Mouse (Mus musculus): Measurements from ENCODE around the gene Rara. TPM values are rescaled to one million over a fixed set of nuclear protein-coding genes. Genes with fewer than 3 reads are reported as not detected.

The Rara gene
- total RNA-seq, 2 experiments from 2014 or later: 20.0 to 24.5 TPM

DNA sequence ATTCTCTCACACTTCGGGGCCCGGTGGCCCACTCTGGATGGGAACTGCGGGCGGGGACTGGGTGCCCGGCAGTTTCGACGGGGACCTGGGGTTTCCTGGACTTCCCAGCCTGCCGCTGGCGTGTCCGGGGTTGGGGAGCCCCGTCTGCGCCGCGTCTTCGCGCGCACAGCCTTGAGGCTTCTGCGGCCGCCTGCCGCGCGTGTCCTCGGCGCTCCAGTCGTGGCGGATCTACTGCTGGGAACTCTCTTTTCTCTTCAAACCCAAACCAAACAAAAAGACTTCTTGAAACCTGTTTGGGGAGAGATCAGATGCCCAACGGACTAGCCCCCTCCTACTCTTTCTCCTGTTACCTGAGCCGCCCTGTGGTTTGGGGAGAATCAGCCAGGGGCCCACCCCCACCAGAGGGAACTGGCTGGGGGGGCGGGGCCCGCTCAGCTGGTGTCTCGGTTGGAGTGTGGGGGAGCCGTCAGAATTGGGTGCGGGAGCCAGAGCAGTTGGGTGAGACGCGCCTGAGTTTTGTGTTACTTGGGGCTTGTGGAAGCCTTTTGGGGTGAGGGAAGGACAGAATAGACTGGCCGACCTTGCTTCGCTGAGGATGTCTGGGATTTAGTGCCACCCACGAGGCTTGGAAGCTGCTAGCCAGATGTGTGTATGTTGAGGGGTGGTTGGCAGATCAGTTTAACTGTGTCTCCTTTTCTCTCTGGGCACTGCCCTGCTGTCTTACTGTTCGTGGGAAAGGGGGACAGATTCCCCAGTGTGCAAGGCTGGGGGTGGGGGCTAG lies 10.5 kb downstream of the Rara start:
- peak; percentile 58 to 85 for DNase-seq

DNA sequence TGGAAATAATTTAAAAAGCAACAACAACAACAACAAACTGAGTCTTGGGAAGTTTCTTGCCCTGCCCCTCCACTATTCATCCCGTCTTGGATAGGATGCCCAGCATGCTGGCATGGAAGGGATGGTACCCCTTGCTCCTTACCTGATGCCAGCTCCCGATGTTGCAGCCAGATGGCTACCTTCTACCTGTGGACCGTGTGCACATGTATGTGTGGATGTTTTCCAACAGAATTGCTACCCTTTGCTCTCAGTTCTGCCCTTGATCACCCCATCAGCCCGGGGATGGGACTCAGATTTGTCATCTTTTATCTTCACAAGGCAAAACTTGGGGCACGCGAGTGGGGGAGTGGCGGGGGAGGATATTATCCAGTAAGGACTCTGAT lies 11.1 kb downstream of the Rara start:
- no peak for DNase-seq

DNA sequence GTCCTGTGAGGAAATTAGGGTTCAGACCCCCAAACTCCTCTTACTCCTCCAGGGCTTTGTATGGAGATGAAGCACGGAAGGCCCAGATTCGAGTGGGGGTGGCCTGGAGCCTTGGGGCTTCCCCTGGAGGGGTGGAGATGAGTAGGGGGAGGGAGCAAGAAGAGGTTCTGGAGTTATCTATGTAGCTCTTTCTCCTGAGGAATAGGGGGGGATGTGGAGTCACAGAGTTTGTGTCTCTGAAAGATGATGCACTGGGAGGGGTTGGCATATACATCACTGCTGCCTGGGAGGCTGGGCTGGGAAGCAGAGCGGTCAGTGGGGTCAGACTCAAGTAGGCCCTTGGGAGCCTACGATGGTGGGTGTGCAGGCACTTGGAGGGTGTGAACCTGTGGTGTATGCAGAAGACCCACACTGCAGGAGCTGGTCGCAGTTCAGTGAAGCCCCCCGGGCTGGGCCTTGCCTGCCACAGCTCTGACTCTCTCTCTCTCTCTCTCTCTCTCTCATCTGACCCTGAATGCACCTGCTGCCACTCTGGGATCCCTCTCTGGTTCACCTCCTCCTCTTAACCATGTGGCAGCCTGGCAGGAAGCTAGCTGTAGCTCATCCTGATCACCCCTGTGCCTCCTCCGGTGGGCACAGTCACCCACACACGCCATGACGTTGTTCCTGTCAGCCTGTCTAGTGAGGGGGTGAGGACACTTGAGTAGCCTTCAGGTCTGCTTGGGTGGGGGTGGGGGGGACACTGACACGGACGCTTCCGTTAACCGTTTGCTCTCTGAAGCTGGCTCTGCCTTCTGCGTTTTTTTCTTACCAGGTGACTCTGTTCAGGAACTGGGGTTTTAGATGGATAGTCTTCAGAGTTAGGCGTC lies 11.7 kb downstream of the Rara start:
- DNase-seq: no peak

DNA sequence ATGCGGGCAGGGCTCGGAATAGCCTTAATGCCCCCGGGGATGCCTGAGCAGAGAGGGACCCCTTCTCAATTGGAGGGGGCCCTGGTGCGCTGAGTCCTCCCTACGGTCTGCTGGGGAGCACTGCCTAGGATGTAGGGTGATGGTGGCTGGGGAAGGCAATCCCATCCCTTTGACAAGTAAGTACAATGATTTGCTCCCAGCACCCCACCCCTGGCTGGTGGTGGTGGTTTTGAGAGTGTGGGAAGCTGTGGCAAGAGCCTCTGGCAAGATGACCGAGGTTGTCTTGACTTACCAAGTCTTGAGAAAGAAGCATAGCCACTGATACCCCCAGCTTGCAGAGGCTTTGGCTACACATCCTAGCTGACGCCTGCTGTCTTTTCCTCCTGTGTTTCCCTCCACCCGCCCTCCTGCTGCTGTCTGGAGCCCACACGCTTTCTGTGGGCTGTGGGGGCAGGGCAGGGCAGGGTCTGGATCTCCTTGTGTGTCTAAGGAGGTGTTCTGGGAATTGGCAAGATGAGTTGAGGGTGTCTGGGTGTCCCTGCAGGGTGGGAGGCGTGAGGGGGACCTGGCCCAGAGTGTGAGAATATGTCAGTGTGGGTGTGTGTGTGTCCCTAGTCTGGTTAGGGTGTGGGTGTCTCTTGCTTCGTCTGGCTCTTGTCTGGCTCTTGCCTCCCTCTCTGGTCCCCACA lies 12.5 kb downstream of the Rara start:
- no peak for DNase-seq

DNA sequence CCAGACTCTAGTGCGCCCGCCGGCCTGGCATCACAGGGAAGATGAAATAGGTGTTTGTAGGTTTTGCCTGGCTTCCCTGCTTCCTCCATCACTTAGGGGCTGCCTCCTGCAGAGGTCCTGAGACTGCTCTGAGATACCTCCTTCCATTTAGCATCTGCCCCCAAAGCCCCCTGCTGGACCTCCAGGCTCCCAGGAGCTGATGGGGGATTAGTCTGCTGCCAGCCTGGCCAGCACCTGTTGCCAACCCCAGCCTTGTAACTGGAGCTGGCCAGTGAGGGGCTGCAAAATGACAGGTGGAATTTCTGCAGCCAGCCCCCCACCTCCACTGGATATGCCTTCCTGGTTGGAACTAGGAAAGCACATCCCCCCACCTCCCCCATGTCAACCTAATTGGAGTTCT lies 13.2 kb downstream of the Rara start:
- no peak for DNase-seq

DNA sequence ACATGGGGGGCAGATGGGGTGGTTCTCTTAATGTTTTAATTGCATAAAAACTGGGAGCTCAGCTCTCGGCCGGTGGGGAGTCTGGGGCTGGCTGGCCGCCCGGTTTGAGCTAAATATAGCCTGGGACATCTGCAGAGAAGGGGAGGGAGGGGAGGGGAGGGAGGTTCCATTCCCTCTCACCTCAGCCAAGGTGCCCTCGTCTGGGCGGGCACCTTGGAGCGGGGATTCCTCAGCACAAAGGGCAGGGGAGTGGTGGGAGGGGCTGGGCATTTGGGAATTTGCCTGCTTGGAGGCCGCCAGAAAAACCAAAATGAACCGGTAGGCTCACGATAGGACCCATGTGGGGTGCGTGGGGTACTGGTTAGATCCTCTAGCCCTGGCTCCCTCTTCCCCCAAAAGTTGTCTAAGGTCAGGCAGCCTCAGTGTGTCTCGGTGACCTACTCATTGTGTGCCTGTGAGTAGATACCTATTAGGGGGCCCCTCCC lies 13.8 kb downstream of the Rara start:
- peak; percentile 70 to 82 for DNase-seq

DNA sequence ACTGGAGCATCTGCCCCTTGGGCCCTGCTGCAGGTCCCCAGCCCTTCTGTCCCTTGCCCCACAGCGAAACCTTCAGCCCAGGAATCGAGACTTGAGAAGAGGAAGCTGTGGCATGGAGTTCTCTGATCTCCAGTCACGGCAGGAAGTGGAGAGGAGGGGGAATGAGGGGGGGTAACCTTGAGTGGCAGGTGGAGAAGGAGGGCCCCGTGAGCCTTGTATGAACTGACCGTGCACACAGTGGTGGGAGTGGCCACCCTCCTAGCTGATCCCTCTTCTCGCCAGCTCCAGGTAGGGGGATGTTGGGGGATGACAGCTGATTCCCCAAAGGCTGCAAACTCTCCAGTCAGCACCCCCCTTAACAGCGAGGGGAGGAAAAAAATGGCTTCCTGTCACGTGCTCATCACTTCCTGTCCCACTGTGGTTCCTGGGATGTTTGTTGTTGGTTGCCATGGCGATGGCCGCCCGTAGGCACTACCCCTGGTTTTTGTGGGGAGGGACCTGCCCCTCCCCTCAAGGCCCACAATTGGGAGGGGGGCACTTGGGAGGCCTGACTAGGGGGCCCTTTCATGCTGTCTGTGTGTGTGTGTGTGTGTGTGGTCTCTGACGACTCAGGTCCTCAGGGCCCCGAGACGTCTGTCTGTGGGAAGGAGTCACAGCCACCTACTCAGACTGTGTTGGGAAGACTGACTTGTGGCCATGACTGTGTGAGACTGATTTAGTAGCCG lies 14.4 kb downstream of the Rara start:
- DNase-seq: peak; percentile 80 to 88

DNA sequence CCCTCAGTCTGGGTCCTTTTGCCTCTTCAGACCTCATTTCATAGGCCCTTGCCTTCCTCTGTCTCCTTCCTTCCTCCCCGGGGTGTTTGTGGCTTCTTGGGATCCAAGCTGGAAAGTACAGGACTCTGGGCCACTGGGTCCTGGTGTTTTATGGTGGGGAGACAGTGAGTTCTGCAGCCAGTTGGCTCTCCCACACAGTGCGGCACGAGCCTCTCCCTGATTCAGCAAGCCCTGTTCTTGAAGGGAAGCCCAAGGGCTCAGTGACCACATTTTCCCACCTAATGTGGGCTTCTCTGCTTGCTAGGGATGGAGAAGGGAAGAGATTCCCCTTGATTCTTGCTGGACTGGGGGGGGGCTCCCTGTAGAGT lies 14.9 kb downstream of the Rara start:
- no peak for DNase-seq

DNA sequence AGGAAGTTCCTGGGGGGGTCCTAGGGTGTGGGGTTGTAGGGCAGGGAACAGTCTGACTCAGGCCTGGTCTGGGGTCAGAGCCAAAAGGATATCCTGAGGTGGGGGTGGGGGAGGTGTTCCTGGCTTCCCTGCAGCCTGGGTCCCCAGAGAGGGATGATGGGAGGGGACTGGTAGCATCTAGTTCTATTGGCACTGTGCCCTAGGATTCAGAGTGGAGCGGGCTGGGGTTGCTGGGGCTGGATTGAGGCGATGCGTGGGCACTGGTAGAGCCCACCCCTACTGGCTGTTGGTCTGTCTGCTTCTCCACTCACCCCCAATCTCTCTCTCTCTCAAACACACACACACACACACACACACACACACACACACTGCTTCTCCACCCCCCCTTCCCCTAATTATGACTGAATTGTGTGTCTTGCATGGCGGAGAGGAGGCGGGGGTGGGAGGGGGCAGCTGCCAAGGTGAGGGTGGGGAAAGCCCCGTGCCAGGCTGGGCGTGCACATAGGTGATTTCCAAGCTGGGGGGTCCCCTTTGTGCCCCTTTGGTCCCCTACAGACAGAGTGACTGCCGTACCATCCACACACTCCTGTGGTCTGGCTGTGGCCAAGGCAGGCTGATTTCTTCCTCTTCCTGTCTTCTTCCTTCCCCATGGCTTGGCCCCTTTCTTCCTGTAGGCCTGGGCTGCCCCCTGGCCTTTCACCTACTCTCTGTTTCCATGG lies 15.5 kb downstream of the Rara start:
- peak; percentile 47 to 72 for DNase-seq

DNA sequence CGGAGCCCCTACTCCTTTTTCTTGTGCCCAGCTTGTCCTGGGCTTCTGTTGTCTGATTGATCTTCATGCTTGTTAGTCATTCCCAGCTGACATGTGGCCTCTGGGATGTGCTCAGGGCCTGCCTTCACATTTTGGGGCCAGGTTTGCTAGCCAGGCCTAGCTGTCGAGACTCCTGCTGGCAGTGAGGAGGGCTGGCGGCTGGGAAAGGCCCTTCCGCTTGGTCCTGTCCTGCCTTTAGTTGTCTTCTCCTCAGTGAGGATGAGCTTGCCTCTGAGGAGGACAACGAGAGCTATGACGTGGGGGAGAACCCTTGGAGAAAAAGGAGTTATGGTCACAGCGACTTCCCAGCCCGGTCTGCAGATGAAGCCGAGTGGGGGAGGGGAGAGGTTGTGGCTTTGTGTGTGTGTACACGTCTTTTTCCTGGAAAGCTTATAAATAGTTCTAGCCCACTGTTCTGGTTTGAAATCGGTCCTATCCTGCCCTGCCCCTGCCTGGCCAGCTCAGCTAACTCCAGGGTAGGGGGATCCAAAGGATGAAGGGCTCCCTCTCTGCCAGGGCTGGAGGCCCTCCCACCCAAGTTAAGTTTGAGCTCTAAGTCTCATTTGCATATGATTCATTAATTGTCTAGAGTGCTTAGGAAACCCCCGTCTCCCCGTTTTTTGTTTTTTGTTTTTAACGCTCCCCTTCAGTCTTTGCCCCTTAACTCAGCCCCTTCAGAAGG lies 16.3 kb downstream of the Rara start:
- DNase-seq: no peak

DNA sequence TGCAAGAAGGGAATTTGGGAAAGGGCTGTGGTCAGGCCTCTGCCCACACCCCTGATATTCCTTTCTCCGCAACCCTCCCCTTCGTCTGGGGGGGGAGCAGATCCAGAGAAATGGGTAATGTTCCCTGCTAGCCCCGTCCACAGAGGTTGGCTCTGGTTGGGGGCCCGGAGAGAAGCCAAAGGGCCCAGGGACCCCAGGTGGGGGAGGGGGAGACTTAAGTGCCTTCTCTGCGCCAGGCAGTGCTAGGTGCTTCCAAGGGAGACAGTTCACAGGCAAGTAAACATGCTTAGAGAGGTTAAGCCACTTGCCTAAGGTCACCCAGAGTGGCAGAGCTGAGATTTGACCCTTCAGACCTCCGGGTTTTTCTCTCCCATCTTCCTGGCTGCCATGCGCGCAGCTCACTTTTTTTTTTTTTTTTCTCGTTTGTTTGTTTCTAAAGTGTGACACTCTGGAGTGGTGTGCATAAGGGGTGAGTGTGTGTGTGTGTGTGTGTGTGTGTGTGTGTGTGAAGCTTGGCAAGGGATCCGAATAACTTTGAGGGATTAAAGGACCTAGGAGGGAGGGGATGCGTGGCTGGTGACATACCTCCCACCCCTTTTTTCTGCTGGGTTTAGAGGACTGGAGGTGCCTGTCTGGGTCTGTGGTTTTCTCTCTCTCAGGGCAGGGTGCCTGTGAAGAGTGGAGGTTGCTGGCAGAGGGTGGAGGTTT lies 17.4 kb downstream of the Rara start:
- no peak for DNase-seq

DNA sequence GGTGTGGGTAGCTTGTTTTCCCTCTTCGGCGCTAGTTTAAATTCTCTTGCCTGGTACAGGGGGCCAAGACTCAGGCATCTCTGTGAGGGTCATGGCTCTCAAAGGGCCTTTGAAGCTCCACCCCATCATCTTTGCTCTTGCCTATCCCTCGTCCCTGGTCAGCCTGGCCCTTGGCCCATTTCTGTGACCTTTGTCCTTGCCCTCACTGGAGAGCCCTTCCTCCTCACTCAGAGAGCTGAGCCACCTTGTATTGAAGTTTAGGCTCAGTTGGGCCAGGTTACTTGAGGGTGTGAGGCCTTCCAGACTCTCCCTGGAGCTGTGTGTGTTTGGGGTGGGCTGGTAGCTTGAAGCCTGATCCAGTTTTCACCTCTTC lies 18.0 kb downstream of the Rara start:
- DNase-seq: peak; percentile 86 to 90

DNA sequence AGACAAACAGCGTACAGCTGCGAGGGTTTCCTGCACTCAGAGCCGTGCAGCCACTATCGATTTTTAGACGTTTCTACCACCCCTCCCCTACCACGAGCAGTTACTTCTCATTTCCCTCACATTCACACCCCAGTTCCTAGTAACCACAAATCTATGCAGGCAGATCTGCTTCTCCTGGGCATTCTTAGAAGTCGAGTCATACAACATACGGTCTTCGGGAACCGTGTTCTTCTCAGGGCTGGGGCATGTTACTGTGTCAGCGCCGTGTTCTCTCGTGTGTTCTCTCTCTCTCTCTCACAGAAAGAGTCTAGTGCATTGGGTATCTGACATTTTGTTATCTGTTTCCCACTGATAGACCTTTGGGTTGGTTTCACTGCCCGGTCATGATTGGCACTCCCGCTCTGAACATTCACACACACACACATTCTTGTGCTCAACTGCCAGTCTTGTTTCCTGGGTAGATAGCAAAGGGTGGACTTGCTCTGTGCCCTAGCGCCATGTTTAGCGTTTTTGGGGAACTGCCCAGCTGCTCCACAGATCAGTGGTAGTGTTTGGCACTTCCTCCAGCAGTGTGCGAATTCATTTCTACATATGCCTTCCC lies 20.5 kb downstream of the Rara start:
- no peak for DNase-seq

DNA sequence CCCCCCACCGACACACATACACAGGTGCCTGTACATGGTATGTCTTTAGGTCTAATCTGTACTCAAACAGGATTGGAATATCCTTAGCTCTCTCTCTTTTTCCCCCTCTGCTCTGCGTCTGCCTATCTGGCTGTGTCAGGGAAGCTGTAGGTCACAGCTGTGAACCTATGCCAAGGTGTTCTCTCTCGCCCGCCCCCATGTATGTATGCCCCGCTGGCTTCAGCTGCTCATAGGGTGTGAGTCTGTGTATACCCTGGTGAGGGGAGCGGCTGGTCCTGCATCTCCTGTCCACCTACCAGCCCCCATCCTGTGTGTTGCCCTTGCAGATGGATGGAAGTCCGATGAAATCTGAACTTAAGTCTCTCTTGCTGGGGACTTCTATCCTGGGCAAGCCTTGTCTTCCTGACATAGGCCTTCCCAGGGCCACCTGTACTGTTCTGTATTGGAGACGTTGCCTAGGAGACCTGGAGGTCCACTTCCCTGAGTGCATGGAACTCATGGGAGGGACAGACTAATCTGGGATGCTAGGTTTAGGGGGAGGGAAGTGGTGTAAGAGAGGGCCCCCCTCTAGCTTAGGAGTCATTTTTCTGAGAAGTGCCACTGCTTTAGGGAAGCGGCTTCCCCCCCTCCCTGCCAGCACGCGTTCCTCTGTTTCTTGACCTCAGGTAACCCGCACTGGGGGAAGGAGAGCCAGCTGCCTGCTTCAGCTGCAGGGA lies 21.8 kb downstream of the Rara start:
- DNase-seq: no peak

DNA sequence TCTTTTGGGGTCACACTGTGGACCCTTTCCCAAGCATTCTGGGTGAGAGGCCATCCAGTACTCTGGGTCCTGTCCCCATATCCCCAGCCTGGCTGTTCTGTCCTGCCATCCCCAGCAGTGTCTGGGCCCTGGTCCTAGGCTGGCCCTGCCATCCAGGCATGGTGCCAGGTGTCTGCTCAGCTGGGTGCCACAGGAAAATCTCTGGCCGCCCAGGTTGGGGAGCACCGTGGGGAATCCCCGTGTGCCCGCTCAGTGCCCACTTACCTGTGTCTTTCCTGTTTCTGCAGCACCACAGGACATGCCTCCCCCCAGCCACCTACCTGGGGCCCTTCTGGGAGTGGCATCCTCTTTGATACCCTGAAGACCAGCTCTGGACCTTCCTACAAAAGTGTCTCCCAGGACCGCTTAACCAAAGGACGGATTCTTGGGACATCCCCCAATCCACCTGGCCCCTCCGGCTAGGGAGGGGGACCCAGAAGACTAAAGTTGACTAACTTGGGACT lies 22.4 kb downstream of the Rara start:
- peak; percentile 60 to 80 for DNase-seq

DNA sequence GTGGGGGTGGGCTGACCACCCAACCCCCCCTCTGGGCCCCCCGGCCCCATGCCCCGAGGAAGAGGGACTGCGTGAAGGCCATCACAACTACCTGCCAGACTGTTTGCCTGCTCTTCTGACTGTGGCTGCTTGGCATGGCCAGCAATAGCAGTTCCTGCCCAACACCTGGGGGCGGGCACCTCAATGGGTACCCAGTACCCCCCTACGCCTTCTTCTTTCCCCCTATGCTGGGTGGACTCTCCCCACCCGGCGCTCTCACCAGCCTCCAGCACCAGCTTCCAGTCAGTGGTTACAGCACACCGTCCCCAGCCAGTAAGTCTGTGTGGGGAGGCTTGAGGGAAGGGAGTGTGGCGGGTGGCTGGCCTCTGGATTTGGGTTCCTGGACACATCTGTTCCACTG lies 22.9 kb downstream of the Rara start:
- DNase-seq: no peak

DNA sequence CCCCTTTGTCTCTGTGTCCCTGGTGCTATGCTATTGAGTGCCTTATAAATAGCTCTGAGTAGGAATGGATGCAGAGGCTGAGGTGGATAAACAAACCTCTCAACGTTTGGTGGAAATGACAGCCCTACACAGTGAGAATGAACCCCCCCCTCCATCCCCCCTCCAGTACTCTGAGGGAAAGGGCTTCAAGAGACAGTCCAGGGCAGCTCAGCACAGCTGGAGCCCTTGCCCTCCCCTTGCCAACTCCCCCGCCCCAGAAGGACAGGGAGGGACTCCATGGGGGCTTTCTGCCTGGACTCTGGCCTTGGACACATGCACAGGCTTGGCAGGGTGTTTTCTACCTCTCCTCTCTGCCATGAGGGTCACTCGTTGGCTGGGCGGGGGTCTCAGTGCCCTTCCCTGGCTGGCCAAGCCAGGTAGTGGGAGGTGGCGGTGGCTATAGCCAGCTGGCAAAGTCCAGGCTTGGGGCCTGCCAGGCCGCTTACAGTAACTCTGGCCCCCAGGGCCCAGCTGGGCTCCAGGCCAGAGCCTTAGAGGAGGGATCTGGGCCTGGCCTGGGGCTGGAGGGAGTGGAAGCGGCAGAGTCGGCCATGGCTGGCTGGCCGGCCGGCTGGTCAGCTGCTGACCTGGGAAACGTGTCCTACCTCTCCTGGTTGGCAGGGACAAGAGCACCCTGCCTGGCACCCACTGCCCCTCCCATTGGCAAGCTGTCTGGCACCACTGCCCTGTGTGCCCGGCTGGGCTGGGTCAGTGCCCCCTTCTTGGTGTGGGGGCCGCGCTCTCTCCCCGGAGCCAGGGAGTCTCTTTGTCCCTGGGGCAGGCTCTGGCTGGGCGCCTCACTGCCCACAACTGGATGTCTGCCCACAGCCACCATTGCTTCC lies 23.6 kb downstream of the Rara start:
- peak; percentile 89 to 90 for DNase-seq

DNA sequence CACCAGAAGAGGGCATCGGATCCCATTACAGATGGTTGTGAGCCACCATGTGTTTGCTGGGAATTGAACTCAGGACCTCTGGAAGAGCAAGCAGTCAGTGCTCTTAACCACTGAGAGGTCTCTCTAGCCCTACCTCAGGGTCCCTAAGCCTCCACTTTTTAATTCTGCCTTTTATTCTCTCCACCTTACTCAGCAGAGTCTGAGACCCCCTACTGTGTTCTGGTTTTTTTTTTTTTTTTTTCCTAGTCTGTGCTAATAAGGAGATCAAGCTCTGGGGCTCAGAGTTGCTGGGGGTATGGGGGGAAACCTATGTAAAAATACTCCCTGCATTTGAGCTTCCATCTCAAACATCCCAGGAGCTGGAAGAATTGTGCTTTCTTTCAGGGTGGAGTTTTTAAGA lies 24.5 kb downstream of the Rara start:
- DNase-seq: no peak
